Mouse (Mus musculus) ES-E14 (cell line): ENCODE results near the gene Dhcr24. TPM values are rescaled to one million over a fixed set of nuclear protein-coding genes. Genes with fewer than 3 reads are reported as not detected.

Source experiments
- DNase-seq: peaks from one replicate; pipeline ENCODE4 v3.0.0-alpha.2; 2013; ENCODE audit warnings: low read depth, low spot score
- H3K27ac ChIP-seq: 2 replicates; pipeline ENCODE4 v1.5.1; 2012; ENCODE audit warnings: low read depth, mild to moderate bottlenecking, low read length, moderate library complexity, mixed read lengths; ENCODE audit not compliant: poor library complexity, insufficient read depth, severe bottlenecking
- H3K36me3 ChIP-seq: 2 replicates; pipeline ENCODE4 v1.6.1; 2012; ENCODE audit warnings: mild to moderate bottlenecking, low read length, moderate library complexity, mixed read lengths; ENCODE audit not compliant: control insufficient read depth, poor library complexity, insufficient read depth, severe bottlenecking
- H3K4me1 ChIP-seq, 2 experiments: fragments of 150-350 bp in 1 of 2; sonication (generic) in 1 of 2; 2 replicates each; pipeline ENCODE4 v1.6.1; 2012; ENCODE audit warnings: low read length in 2 of 2, mild to moderate bottlenecking in 1 of 2, mixed read lengths in 1 of 2; ENCODE audit not compliant: control insufficient read depth in 2 of 2, insufficient read depth in 2 of 2, poor library complexity in 1 of 2
- H3K4me3 ChIP-seq, 2 experiments: fragments of 150-350 bp in 1 of 2; sonication (generic) in 1 of 2; 2 replicates each; pipeline ENCODE4 v1.5.1; 2012; ENCODE audit warnings: low read length in 2 of 2, low read depth in 1 of 2, mild to moderate bottlenecking in 1 of 2, mixed read lengths in 1 of 2; ENCODE audit not compliant: insufficient read depth in 1 of 2, poor library complexity in 1 of 2, severe bottlenecking in 1 of 2
- H3K9ac ChIP-seq: 2 replicates; pipeline ENCODE4 v1.6.1; 2012; ENCODE audit warnings: low read depth, mild to moderate bottlenecking, low read length, mixed read lengths; ENCODE audit not compliant: poor library complexity, insufficient read depth, severe bottlenecking
- H3K9me3 ChIP-seq: fragments of 150-350 bp; sonication (generic); 2 replicates; pipeline ENCODE4 v1.6.1; 2012; ENCODE audit warnings: low read depth, mild to moderate bottlenecking, low read length; ENCODE audit not compliant: control insufficient read depth, insufficient read depth
- CHD2 ChIP-seq: IDR thresholded peaks from 2 replicates; pipeline ENCODE4 v1.6.1; 2014; ENCODE audit warnings: mild to moderate bottlenecking, low read depth, low read length, inconsistent platforms
- HCFC1 ChIP-seq: IDR thresholded peaks from 2 replicates; pipeline ENCODE4 v1.6.1; 2012; ENCODE audit warnings: low read length, inconsistent platforms, borderline replicate concordance; ENCODE audit not compliant: insufficient read depth
- MAFK ChIP-seq: IDR thresholded peaks from 2 replicates; pipeline ENCODE4 v1.6.1; 2014; ENCODE audit warnings: mild to moderate bottlenecking, low read depth, low read length, inconsistent platforms; ENCODE audit not compliant: insufficient read depth
- ZC3H11A ChIP-seq: IDR thresholded peaks from 2 replicates; pipeline ENCODE4 v1.6.1; 2012; ENCODE audit warnings: low read depth, mild to moderate bottlenecking, inconsistent platforms, low read length, borderline replicate concordance
- ZNF384 ChIP-seq: IDR thresholded peaks from 2 replicates; pipeline ENCODE4 v1.6.1; 2012; ENCODE audit warnings: low read depth, low read length, inconsistent platforms
- in situ Hi-C, 2 experiments: fragments of 600-800 bp; cut with MboI; formaldehyde crosslinking; loops; one replicate each; pipeline ENCODE4 v1.15.1; 2025; ENCODE audit warnings: low sequenced_read_pairs in 2 of 2, inconsistent platforms in 1 of 2; ENCODE audit not compliant: unreplicated experiment in 2 of 2
- total RNA-seq: library from RNA; depleted of rRNA; stranded (reverse); fragments of 300-350 nt; gene quantifications from 2 replicates; pipeline ENCODE4 v1.2.3, GENCODE M21; 2012

Gene Dhcr24
- total RNA-seq, 1 experiment: 223 TPM

DNA sequence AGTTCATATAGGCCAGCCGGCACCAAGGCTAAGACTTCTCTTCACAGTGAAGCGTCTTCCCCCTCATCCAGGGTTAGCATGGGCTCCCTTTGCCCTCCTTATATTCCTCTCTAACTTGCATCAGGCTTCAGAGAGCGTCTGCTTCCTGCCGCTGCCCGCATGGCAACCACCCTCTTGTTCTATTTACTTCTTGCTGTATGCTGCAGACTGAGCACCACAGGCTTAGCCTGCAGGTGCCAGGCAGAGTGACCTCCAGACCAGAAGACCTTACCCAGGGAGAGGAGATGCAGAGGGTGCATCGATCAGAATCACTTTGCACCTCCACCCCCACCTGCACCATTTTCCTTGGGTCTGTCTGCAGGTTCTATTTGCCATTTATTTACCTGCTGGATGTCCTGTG is 1.2 kb downstream of the Dhcr24 start:
- Histone ChIP-seq H3K4me3 (peak overlapping the region; percentile 82 to 90), H3K9me3 (no peaks in the 10 kb centered on the region), H3K27ac (no peak overlapping the region), H3K9ac (peak overlapping the region; percentile 81), H3K4me1 (peaks cover 2 to 15% of the 10 kb centered on the region in 2 experiments; a peak in 2 of 4 replicates), H3K36me3 (peaks cover 38% of the 10 kb centered on the region)
- DNase-seq: no peak
- TF ChIP-seq ZC3H11A: no peak
- no peak for TF ChIP-seq MAFK
- TF ChIP-seq HCFC1: no peak
- no peak for TF ChIP-seq CHD2
- no peak for TF ChIP-seq ZNF384
- in situ Hi-C loops: no loop called here

DNA sequence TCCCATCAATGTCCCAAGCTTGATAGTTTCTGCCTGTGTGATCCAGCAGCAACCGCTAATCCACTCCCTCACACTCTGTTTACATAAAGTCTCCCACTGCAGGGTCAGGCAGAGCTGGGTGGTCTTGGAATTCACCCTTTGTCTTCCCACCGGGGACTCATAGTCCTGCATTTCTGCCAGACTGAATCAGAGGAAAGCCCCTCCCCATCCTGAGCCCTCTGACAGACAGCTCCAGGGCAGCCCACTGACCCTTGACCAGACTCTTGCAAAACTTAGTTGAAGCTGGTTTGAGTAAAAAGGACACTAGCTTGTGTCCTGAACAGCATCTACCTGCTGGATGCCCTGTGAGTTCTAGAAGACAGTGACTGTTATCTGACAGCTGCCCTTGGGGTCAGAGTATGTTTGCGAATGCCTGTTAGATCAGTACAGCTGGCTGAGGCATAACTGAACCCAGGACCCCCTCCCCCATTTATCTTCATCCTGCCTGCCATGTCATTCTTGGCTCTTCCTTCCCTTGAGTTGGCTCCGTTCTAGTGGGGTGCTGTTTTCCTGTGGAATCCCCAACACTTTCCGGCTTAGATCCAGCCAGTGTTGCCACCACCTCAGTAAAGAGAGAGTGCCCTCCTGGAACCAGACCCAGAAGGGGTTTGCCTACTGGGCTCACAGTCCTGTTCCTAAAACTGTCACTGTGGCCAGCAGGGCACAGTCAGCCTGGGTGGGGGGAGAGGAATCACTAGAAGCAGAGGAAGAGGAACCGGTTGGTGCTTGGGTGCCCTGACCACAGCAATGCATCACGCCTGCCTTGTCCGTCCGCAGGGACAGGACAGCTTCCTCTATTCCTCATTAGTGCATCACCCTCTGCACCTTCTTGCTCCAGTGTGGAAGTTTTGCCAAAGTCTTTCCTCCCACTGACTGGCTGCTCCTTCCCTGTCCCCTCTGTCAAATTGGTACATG is 2.3 kb downstream of the Dhcr24 start:
- H3K9me3 ChIP-seq: no peaks in the 10 kb centered on the region
- H3K9ac ChIP-seq: no peak overlapping the region
- in situ Hi-C loops: no loop called here
- peaks cover 2 to 15% of the 10 kb centered on the region in 2 experiments; a peak in 2 of 4 replicates for H3K4me1 ChIP-seq
- H3K4me3 ChIP-seq: peak overlapping the region in 1 of 2 experiments; percentile 82; a peak in 1 of 4 replicates
- no peak for TF ChIP-seq CHD2
- no peak for TF ChIP-seq ZNF384
- no peak for TF ChIP-seq HCFC1
- TF ChIP-seq ZC3H11A: no peak
- no peak for TF ChIP-seq MAFK
- no peak overlapping the region for H3K27ac ChIP-seq
- DNase-seq: no peak
- H3K36me3 ChIP-seq: peaks cover 42% of the 10 kb centered on the region

- in situ Hi-C loops: no loop called here
- Histone ChIP-seq H3K4me1 (peaks cover 2 to 15% of the 10 kb centered on the region in 2 experiments; a peak in 2 of 4 replicates), H3K9ac (no peak overlapping the region), H3K36me3 (peaks cover 42% of the 10 kb centered on the region), H3K4me3 (no peak overlapping the region), H3K9me3 (no peaks in the 10 kb centered on the region), H3K27ac (no peak overlapping the region)
- TF ChIP-seq MAFK: no peak
- TF ChIP-seq HCFC1: no peak
- TF ChIP-seq ZNF384: no peak
- TF ChIP-seq CHD2: no peak
- no peak for TF ChIP-seq ZC3H11A
- no peak for DNase-seq
Observed at GRCm38 (mm10) chr4:106564161-106564560, 3.3 kb downstream of the Dhcr24 start.

DNA sequence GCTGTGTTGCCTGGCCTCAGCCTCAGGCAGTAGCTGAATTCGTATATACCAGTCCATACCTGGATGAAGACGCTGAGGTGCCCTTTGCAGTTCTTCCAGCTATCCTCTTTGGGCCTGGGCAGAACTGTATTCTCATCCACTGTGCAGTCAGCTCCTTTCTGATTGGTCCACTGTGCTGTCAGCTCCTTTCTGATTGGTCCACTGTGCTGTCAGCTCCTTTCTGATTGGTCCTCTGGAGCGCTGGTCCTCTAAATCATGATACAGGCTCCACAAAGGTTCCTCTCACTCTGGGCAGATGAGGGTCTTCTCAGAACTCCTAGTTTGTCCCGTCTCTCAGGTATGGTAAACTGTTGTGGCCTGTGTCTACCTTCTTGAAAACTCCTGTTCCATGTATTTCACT is 8.8 kb downstream of the Dhcr24 start:
- peaks cover 65% of the 10 kb centered on the region for H3K36me3 ChIP-seq
- H3K4me1 ChIP-seq: no peaks in the 10 kb centered on the region
- no peak overlapping the region for H3K4me3 ChIP-seq
- in situ Hi-C loops: no loop called here
- no peak overlapping the region for H3K9ac ChIP-seq
- TF ChIP-seq ZNF384: no peak
- TF ChIP-seq ZC3H11A: no peak
- TF ChIP-seq CHD2: peak; percentile 83
- no peak overlapping the region for H3K27ac ChIP-seq
- DNase-seq: peak; percentile 58
- no peaks in the 10 kb centered on the region for H3K9me3 ChIP-seq
